Comparison of ENCODE assay signal across 8 mouse cellular contexts in the genomic region with DNA sequence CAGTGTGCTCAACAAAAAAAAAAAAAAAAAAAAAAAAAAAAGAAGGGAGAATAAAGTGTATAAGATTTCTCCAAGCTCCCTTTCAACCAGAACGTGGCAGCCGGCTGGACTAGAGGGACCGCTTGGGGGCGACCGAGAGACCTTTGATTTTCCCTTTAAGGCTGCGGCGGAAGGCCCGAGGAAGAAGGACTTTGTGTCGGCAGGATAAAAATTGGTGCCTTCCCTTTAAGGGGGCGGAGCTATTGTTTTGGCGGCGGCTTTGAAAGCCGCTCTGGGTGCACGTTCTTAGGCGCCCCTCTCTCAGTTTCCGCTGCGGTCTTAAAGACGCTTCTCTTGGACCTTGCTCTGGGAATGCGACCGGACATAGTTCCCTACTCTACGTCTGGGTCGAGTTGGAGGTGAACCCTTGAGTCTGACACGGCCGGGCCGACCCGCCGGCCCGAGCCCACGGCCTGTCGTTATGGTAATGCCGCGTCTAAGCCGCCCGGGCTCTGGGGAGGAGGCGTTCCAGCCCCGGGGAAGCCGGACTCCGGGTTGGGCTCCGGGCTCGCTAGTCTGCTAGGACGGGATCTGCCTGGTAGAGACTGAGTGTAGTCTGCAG. TPM values are rescaled to one million over a fixed set of nuclear protein-coding genes. Genes with fewer than 3 reads are reported as not detected.
DNase-seq lines count a peak whose midpoint lies in the region; ATAC-seq and TF ChIP-seq lines count a peak whose summit lies in the region.

BC030867 (plus strand) TSS at position 253 of the 601 bp plus-strand sequence.

- intact Hi-C loops in left cerebral cortex, postnatal 4 days (cut with DNase I) = no loop called here

- peak within 1 kb of the TSS; percentile 88 for H3K27ac ChIP-seq in embryonic facial prominence, embryonic 10.5 days (replicated peaks)
- no peak within 1 kb of the TSS for H3K27ac ChIP-seq in intestine, postnatal 0 days (ENCODE audit: low read depth, low read length)
- H3K27ac ChIP-seq in midbrain, embryonic 11.5 days (ENCODE audit: low read depth, low read length) = no peak within 1 kb of the TSS; the same call in 1 of the 2 replicates

- peaks cover 26% of the 10 kb centered on the region for H3K4me1 ChIP-seq in embryonic facial prominence, embryonic 10.5 days
- H3K4me1 ChIP-seq in intestine, postnatal 0 days (replicated peaks; ENCODE audit: control insufficient read depth, insufficient read depth, low read length) = no peaks in the 10 kb centered on the region
- peaks cover 23% of the 10 kb centered on the region for H3K4me1 ChIP-seq in midbrain, embryonic 11.5 days (ENCODE audit: control insufficient read depth, insufficient read depth, low read length)

- under 1% methylated on average over 41 of the region's 41 CpGs for WGBS in embryonic facial prominence, embryonic 10.5 days
- under 1% methylated on average over 41 of the region's 41 CpGs for WGBS in intestine, postnatal 0 days
- WGBS in midbrain, embryonic 11.5 days = under 1% methylated on average over 41 of the region's 41 CpGs

- peak within 1 kb of the TSS; percentile 94 for H3K4me2 ChIP-seq in intestine, postnatal 0 days (replicated peaks; ENCODE audit: low read depth)
- peak within 1 kb of the TSS; percentile 78 for H3K4me2 ChIP-seq in midbrain, embryonic 11.5 days

- peak; percentile 85 for TF ChIP-seq CTCF in intestine, postnatal 0 days (IDR thresholded peaks at IDR 0.05; ENCODE audit: low read depth)

- peak; percentile 94 for DNase-seq in adrenal gland, postnatal 14 days
- DNase-seq in embryonic facial prominence, embryonic 10.5 days (ENCODE audit: low spot score) = peak; percentile 96
- peak; percentile 94 for DNase-seq in left cerebral cortex, postnatal 4 days
- DNase-seq in midbrain, embryonic 11.5 days (ENCODE audit: low spot score, missing footprints) = peak; percentile 100
- peak; percentile 98 for DNase-seq in right cerebral cortex, postnatal 4 days
- peak; percentile 97 for DNase-seq in yolk sac, embryonic 10.5 days (ENCODE audit: low spot score)

- H3K36me3 ChIP-seq in embryonic facial prominence, embryonic 10.5 days (replicated peaks) = peaks cover 32% of the 10 kb centered on the region
- no peaks in the 10 kb centered on the region for H3K36me3 ChIP-seq in intestine, postnatal 0 days (ENCODE audit: control insufficient read depth, insufficient read depth)
- no peaks in the 10 kb centered on the region for H3K36me3 ChIP-seq in midbrain, embryonic 11.5 days (ENCODE audit: control insufficient read depth, insufficient read depth, low read length)

- H3K9me3 ChIP-seq in embryonic facial prominence, embryonic 10.5 days = no peaks in the 10 kb centered on the region
- no peaks in the 10 kb centered on the region for H3K9me3 ChIP-seq in intestine, postnatal 0 days (ENCODE audit: control insufficient read depth)
- H3K9me3 ChIP-seq in midbrain, embryonic 11.5 days (ENCODE audit: control insufficient read depth, low read length) = no peaks in the 10 kb centered on the region

- H3K9ac ChIP-seq in intestine, postnatal 0 days (ENCODE audit: low read depth, low read length) = peak within 1 kb of the TSS; percentile 55; the same call in 1 of the 2 replicates
- peak within 1 kb of the TSS; percentile 72 for H3K9ac ChIP-seq in midbrain, embryonic 11.5 days (ENCODE audit: low read length)

- peak; percentile 72 for ATAC-seq in granulocyte monocyte progenitor cell, adult 5-6 weeks (replicated peaks; ENCODE audit: poor library complexity, severe bottlenecking)
- ATAC-seq in intestine, postnatal 0 days = peak; percentile 70
- peak; percentile 76 for ATAC-seq in midbrain, embryonic 11.5 days (ENCODE audit: low FRiP score)

- peak within 1 kb of the TSS; percentile 95 for H3K4me3 ChIP-seq in embryonic facial prominence, embryonic 10.5 days
- peak within 1 kb of the TSS; percentile 69 for H3K4me3 ChIP-seq in intestine, postnatal 0 days (ENCODE audit: low read depth, low read length)
- H3K4me3 ChIP-seq in midbrain, embryonic 11.5 days (ENCODE audit: low read depth, low read length) = peak within 1 kb of the TSS; percentile 72

- peaks cover 24% of the 10 kb centered on the region for H3K27me3 ChIP-seq in embryonic facial prominence, embryonic 10.5 days (replicated peaks; ENCODE audit: low read depth, poor library complexity, severe bottlenecking)
- H3K27me3 ChIP-seq in intestine, postnatal 0 days (replicated peaks; ENCODE audit: control insufficient read depth, insufficient read depth, low read length) = no peaks in the 10 kb centered on the region
- peaks cover 3% of the 10 kb centered on the region; the same call in 1 of the 2 replicates for H3K27me3 ChIP-seq in midbrain, embryonic 11.5 days (ENCODE audit: control insufficient read depth, insufficient read depth, low read length)

RNA-seq across cellular contexts. Expression of gene BC030867, which starts in this region (rescaled TPM):
- total RNA-seq in adrenal gland, postnatal 14 days (2021) = 1.7 and 2.3 TPM in 2 replicates
- 30.1 and 32.4 TPM in 2 replicates for polyA plus RNA-seq in embryonic facial prominence, embryonic 10.5 days (2016; fragmentation: Nextera tagmentation; extraction: Ambion mirVana)
- total RNA-seq in granulocyte monocyte progenitor cell, adult 5-6 weeks (2014; fragmentation: Nextera tagmentation) = 26.7 and 28.6 TPM in 2 replicates
- 5.6 and 8.6 TPM in 2 replicates for total RNA-seq in granulocyte monocyte progenitor cell, adult 5-6 weeks (2017)
- 2.7 and 3.4 TPM in 2 replicates for polyA plus RNA-seq in intestine, postnatal 0 days (2015; fragmentation: Nextera tagmentation; extraction: Ambion mirVana)
- total RNA-seq in left cerebral cortex, postnatal 4 days (2021) = 1 to 10 TPM; 1.4 to 1.6 TPM
- 17.4 and 18.4 TPM in 2 replicates for polyA plus RNA-seq in midbrain, embryonic 11.5 days (2014; fragmentation: Nextera tagmentation; extraction: Ambion mirVana)
